Mouse (Mus musculus): ENCODE results near the gene 1700019N19Rik.

DNA sequence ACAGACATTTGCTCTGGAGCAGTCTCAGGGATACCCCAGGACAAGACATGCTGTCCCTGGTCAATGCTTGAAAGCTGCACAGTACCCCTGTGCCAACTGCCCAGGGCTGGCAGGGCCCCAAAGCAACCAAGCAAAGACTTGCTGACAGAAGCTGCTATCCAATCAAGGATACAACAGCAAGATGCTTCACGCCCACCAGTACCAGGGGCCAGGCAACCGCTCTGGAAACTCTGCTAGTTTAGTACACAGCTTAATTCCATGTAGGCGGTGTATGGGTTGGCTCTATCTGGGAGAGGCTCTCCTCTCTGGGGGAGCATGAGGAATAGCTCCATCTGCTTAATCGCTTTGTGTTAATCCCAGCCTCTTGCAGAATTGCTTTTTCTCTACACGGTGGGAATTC is 35.3 kb upstream of the 1700019N19Rik start:
- TF ChIP-seq CTCF (conservative IDR thresholded peaks at IDR 0.05; ENCODE audit: low read length) = no peak
- TF ChIP-seq NANOG (IDR thresholded peaks at IDR 0.05; ENCODE audit: borderline replicate concordance, low read length) = no peak
